Mouse (Mus musculus) heart, embryonic 11.5 days (tissue): Measurements from ENCODE around the gene Pola2. TPM values are rescaled to one million over a fixed set of nuclear protein-coding genes. Genes with fewer than 3 reads are reported as not detected.

ENCODE experiments used
- ATAC-seq: fragments of 200-750 bp; cut with Nextera tagmentation; replicated peaks from 2 replicates; pipeline ENCODE4 v1.8.0; 2017; ENCODE audit warnings: moderate library complexity; ENCODE audit not compliant: insufficient number of reproducible peaks, low FRiP score, low TSS enrichment
- H3K27ac ChIP-seq: fragments of 300-500 bp; sonication (generic); 2 replicates; pipeline ENCODE4 v1.5.1; 2014; ENCODE audit warnings: mild to moderate bottlenecking, low read depth, low read length
- H3K27me3 ChIP-seq: fragments of 300-500 bp; sonication (generic); 2 replicates; pipeline ENCODE4 v1.6.1; 2014; ENCODE audit warnings: mild to moderate bottlenecking, low read length, mixed read lengths; ENCODE audit not compliant: control insufficient read depth, insufficient read depth
- H3K36me3 ChIP-seq: fragments of 300-500 bp; sonication (generic); 2 replicates; pipeline ENCODE4 v1.6.1; 2014; ENCODE audit warnings: mild to moderate bottlenecking, low read length, moderate library complexity, mixed read lengths; ENCODE audit not compliant: control insufficient read depth, insufficient read depth
- H3K4me1 ChIP-seq: fragments of 300-500 bp; sonication (generic); 2 replicates; pipeline ENCODE4 v1.6.1; 2014; ENCODE audit warnings: low read length; ENCODE audit not compliant: control insufficient read depth, insufficient read depth
- H3K4me2 ChIP-seq: fragments of 300-500 bp; sonication (generic); 2 replicates; pipeline ENCODE4 v1.6.1; 2014; ENCODE audit warnings: mild to moderate bottlenecking, moderate library complexity
- H3K4me3 ChIP-seq: fragments of 300-500 bp; sonication (generic); 2 replicates; pipeline ENCODE4 v1.5.1; 2014; ENCODE audit warnings: low read depth, low read length
- H3K9ac ChIP-seq: fragments of 300-500 bp; sonication (generic); 2 replicates; pipeline ENCODE4 v1.6.1; 2014; ENCODE audit warnings: mild to moderate bottlenecking, low read depth, low read length, moderate library complexity
- H3K9me3 ChIP-seq: fragments of 300-500 bp; sonication (generic); replicated peaks from 2 replicates; pipeline ENCODE4 v1.6.1; 2016; ENCODE audit warnings: low read length; ENCODE audit not compliant: control insufficient read depth
- WGBS: fragments of 180-500 bp; shearing (Covaris S2); extraction: QIAGEN DNeasy Blood & Tissue Kit; methylation state at CpG from one replicate; pipeline ENCODE4 v1.1.7; 2014; ENCODE audit not compliant: insufficient replicate concordance; 5-methylcytosine and 5-hydroxymethylcytosine counted together
- polyA plus RNA-seq: library from polyadenylated mRNA; unstranded; fragments of >200 nt; fragmentation: Nextera tagmentation; extraction: Ambion mirVana; gene quantifications from 2 replicates; pipeline ENCODE4 v1.2.1, GENCODE M21; 2014

The Pola2 gene
- polyA plus RNA-seq, 1 experiment from 2014 or later = 58.9 TPM

DNA sequence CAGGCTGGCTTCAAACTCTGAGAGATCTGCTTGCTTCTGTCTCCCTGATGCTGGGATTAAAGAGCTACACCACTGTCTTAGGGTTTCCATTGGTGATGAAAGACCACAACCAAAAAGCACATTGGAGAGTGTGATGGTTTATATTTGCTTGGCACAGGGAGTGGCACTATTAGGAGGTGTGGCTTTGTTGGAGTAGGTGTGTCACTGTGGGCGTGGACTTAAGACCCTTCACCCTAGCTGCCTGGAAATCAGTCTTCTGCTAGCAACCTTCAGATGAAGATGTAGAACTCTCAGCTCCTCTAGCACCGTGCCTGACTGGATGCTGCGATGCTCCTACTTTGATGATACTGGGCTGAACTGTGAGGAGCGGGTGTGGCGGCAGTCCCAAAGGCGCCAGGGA lies 25.5 kb downstream of the Pola2 start:
- no peak for ATAC-seq
- Histone ChIP-seq H3K4me3 (no peak overlapping the region), H3K4me2 (no peak overlapping the region), H3K9ac (no peak overlapping the region), H3K27ac (no peak overlapping the region), H3K9me3 (no peaks in the 10 kb centered on the region), H3K27me3 (no peaks in the 10 kb centered on the region), H3K36me3 (peaks cover 13% of the 10 kb centered on the region), H3K4me1 (peaks cover 38% of the 10 kb centered on the region)
- WGBS = 82% methylated on average over 6 of the region's 6 CpGs

DNA sequence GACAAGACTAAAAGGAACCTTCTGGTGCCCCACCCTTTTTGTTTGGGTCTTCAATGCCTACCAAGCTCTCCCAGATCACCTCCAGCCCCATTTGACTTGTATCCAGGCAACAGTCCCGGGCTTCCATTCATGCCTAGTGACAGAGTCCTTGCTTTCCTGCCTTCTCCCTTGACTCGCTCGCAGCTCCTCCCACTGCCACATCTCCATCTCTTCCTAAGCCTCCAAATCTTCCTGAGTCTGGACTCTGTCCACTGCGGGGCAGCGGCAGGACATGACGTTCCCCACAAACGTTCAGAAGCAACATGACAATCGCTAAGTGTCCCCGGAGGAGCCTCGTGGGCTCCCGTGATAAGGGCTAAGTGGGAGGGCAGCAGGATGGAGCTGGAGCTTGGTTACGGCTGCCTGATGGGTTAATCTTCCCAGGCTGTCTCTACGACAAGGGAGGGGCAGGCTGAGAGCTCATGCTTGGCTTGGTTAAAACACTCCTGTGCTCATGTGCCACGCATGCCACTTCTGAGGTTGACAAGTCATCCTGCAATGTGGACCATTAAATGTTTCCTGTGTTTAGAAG lies 26.1 kb downstream of the Pola2 start:
- H3K27ac ChIP-seq = peak overlapping the region; percentile 30
- ATAC-seq = no peak
- H3K4me2 ChIP-seq = peak overlapping the region; percentile 50
- no peaks in the 10 kb centered on the region for H3K27me3 ChIP-seq
- peak overlapping the region; percentile 7; the same call in 1 of the 2 replicates for H3K9ac ChIP-seq
- H3K9me3 ChIP-seq = no peaks in the 10 kb centered on the region
- 6% methylated on average over 14 of the region's 14 CpGs for WGBS
- H3K4me1 ChIP-seq = peaks cover 34% of the 10 kb centered on the region
- H3K4me3 ChIP-seq = no peak overlapping the region
- H3K36me3 ChIP-seq = peaks cover 10% of the 10 kb centered on the region

DNA sequence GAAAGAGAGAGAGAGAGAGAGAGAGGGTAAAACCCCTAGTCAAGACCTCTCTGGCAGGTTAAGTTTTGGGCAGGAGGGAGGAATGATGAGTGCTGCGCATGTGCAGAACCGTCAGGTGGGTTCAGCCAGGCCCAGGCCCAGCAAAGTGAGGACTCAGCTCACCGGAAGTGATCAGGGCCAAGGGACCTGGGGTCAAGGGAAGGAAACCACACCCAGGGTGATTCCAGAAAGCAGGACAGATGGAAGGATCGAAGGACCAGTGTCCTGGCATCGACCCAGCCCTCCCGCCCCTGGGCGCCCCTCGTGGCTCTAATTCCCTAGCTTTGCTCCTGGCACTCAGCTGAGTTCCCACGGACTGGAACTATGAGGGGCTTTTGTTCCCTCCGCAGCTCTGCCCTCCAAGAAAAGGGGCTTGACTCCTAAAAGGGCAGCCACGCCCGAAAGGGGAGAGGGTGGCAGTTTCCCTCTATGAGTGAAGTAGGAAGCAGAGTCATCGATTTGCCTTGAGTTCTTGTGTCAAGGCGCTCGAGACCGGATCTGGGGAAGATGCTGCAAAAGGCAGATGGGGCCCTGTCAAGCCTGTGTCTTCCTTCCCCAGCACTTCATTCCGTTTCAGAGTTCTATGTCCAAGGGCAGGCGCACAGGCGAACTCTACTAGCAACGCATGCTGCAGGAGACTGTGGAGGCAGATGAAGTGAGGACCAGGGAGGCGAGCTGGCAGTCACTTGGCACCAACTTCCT lies 26.7 kb downstream of the Pola2 start:
- H3K27ac ChIP-seq = peak overlapping the region; percentile 30; the same call in 1 of the 2 replicates
- peak overlapping the region; percentile 50 for H3K4me2 ChIP-seq
- 68% methylated on average over 21 of the region's 21 CpGs for WGBS

DNA sequence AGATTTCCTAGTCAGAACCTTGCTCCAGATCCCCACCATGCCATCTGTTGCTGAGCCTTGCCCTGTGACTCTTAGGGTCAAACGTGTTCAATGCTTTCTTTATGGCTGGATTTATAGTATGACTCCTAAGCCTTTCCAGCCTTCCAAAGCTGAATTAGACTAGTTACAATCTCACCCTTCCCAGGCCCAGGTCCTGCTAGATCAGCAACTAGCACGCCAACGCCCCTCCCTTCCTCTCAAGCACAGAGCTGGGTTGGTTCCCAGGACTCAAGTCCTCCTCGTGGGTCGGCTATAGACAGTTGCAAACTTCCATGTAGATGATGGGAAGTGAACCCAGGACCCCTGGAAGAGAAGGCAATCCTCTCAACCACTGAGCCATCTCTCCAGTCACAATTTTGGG lies 28.3 kb downstream of the Pola2 start:
- Histone ChIP-seq H3K9me3 (no peaks in the 10 kb centered on the region), H3K27ac (peak overlapping the region; percentile 74), H3K27me3 (no peaks in the 10 kb centered on the region), H3K4me3 (no peak overlapping the region), H3K4me1 (peaks cover 30% of the 10 kb centered on the region), H3K4me2 (peak overlapping the region; percentile 29; the same call in 1 of the 2 replicates), H3K9ac (no peak overlapping the region), H3K36me3 (no peaks in the 10 kb centered on the region)
- ATAC-seq = no peak
- WGBS = 61% methylated on average over 5 of the region's 5 CpGs

More for the DNA sequence above, 26.7 kb downstream of the Pola2 start:
- Histone ChIP-seq H3K9me3 (no peaks in the 10 kb centered on the region), H3K4me1 (peaks cover 30% of the 10 kb centered on the region), H3K36me3 (peaks cover 10% of the 10 kb centered on the region), H3K27me3 (no peaks in the 10 kb centered on the region), H3K4me3 (no peak overlapping the region), H3K9ac (no peak overlapping the region; the same call in 1 of the 2 replicates)
- no peak for ATAC-seq

GRCm38 (mm10) chr19:5935266-5935665 lies 28.7 kb downstream of the Pola2 start:
- Histone ChIP-seq H3K4me2 (peak overlapping the region; percentile 29; the same call in 1 of the 2 replicates), H3K4me3 (no peak overlapping the region), H3K27ac (peak overlapping the region; percentile 74), H3K4me1 (peaks cover 30% of the 10 kb centered on the region), H3K9me3 (no peaks in the 10 kb centered on the region), H3K9ac (0 out of 2 replicates have a peak overlapping the region, but pooled peaks have one; percentile 30), H3K36me3 (no peaks in the 10 kb centered on the region), H3K27me3 (no peaks in the 10 kb centered on the region)
- 8% methylated on average over 3 of the region's 3 CpGs for WGBS
- ATAC-seq = peak; percentile 70

- 55% methylated on average over 14 of the region's 14 CpGs for WGBS
- Histone ChIP-seq H3K27ac (peak overlapping the region; percentile 41), H3K9me3 (no peaks in the 10 kb centered on the region)
Measured at GRCm38 (mm10) chr19:5929634-5930596, 34.1 kb downstream of the Pola2 start.

DNA sequence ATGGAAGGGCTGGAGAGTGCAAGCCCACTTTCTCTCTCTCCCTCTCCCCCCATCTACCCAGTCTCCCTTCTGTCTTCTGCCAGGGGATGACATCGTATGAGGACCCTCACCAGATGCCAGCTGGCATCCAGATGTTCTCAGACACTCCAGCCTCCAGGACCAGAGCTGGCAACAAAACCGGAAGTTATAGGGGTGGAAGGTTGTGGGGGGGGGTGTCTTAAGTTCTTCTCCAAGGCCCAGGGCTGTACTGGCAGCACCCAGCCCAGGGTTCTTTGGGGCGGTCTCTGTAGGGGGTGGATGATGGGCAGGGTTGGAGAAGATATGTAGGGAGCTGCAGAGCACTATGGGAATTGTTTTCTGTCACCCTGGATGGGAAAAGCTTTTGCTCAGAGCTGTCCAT lies 35.5 kb downstream of the Pola2 start:
- H3K27ac ChIP-seq = no peak overlapping the region
- no peaks in the 10 kb centered on the region for H3K36me3 ChIP-seq
- H3K27me3 ChIP-seq = no peaks in the 10 kb centered on the region
- H3K9ac ChIP-seq = no peak overlapping the region
- H3K4me2 ChIP-seq = no peak overlapping the region
- H3K4me1 ChIP-seq = peaks cover 16% of the 10 kb centered on the region
- WGBS = 63% methylated on average over 3 of the region's 3 CpGs
- H3K9me3 ChIP-seq = no peaks in the 10 kb centered on the region
- H3K4me3 ChIP-seq = no peak overlapping the region
- no peak for ATAC-seq

More at GRCm38 (mm10) chr19:5929634-5930596, 34.1 kb downstream of the Pola2 start:
- Histone ChIP-seq H3K4me3 (no peak overlapping the region), H3K36me3 (no peaks in the 10 kb centered on the region), H3K9ac (no peak overlapping the region), H3K4me1 (peaks cover 17% of the 10 kb centered on the region), H3K27me3 (no peaks in the 10 kb centered on the region), H3K4me2 (no peak overlapping the region; the same call in 1 of the 2 replicates)
- ATAC-seq = no peak

- Histone ChIP-seq H3K4me2 (no peak overlapping the region), H3K36me3 (no peaks in the 10 kb centered on the region), H3K4me3 (no peak overlapping the region), H3K9ac (no peak overlapping the region), H3K27ac (no peak overlapping the region), H3K27me3 (no peaks in the 10 kb centered on the region), H3K9me3 (no peaks in the 10 kb centered on the region), H3K4me1 (peaks cover 16% of the 10 kb centered on the region)
- ATAC-seq = no peak
- WGBS = 66% methylated on average over 6 of the region's 6 CpGs
Measured at GRCm38 (mm10) chr19:5928104-5928503, 35.9 kb downstream of the Pola2 start.
